Mouse (Mus musculus) lung, postnatal 4 days (tissue): ENCODE data around the gene Rasgef1c.

Experiments used
- DNase-seq, 2 experiments: peaks; one replicate each; pipeline ENCODE4 v3.0.0; 2021

Rasgef1c gene

DNA sequence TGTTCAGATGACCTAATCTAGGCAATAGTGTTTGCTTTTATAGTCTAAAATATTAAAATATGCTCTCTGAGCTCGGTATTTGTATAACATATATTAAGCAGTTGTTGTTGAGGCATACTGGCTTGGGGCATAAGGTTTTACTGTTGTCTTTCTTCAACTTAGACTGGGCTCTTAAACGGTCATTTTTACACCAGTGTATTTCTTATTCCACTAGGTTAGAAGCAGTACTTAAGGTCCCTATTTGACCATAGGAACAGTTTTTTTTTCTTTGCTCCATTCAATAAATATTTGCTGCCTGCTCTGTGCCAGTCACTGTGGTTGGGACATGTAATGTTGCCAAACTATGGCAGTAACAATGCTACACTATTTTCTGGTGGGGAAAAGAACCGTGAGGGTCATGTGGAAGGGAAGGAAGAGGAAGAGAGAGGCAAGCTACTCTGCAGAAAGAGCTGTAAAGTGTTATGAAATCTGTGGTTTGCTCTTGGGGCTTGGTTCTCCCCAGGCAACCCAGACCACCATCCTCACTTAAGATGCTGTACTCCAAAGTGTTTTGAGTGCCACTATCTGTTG, 125.0 kb downstream of the Rasgef1c start:
- peak in 1 of 2 experiments; percentile 25 for DNase-seq

DNA sequence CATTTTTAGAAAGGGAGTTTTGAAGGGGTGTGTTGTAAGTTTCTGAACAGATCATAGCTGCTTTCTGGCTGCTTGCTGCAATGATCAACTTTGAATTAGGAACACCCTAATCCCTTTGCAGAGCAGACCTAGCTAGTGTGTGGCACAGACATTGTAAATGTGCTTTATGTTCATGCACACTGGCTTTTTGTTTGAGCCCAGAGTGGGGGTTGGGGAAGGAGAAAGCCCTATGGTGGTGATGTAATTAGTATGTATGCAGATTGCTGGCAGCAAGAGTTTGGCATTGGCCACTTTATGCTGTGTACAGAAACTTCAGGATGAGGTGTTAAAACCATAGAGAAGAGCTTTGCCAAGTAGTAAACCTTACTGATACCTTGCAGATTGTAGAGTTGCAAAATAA, 126.8 kb downstream of the Rasgef1c start:
- DNase-seq, result no peak
